Mouse (Mus musculus) kidney, embryonic 14.5 days (tissue): ENCODE data around the gene Gm9376. TPM values are rescaled to one million over a fixed set of nuclear protein-coding genes. Genes with fewer than 3 reads are reported as not detected.

Experiments
- ATAC-seq: fragments of 200-750 bp; cut with Nextera tagmentation; 2 replicates; pipeline ENCODE4 v1.8.0; 2017; ENCODE audit warnings: moderate number of reproducible peaks, mild to moderate bottlenecking, moderate TSS enrichment, moderate library complexity; ENCODE audit not compliant: low FRiP score, low TSS enrichment
- H3K27ac ChIP-seq: fragments of 300-500 bp; sonication (generic); 2 replicates; pipeline ENCODE4 v1.5.1; 2014; ENCODE audit warnings: low read depth, mild to moderate bottlenecking, low read length, moderate library complexity, mixed read lengths
- H3K27me3 ChIP-seq: fragments of 300-500 bp; sonication (generic); 2 replicates; pipeline ENCODE4 v1.6.1; 2014; ENCODE audit warnings: mild to moderate bottlenecking, low read length; ENCODE audit not compliant: control insufficient read depth, insufficient read depth
- H3K36me3 ChIP-seq: fragments of 300-500 bp; sonication (generic); 2 replicates; pipeline ENCODE4 v1.6.1; 2014; ENCODE audit warnings: low read length, mixed read lengths; ENCODE audit not compliant: control insufficient read depth, insufficient read depth
- H3K4me1 ChIP-seq: fragments of 300-500 bp; sonication (generic); 2 replicates; pipeline ENCODE4 v1.6.1; 2014; ENCODE audit warnings: low read length, mixed read lengths; ENCODE audit not compliant: control insufficient read depth, insufficient read depth
- H3K4me2 ChIP-seq: fragments of 300-500 bp; sonication (generic); replicated peaks from 2 replicates; pipeline ENCODE4 v1.6.1; 2014; ENCODE audit warnings: low read depth, mild to moderate bottlenecking, low read length
- H3K4me3 ChIP-seq: fragments of 300-500 bp; sonication (generic); 2 replicates; pipeline ENCODE4 v1.5.1; 2014; ENCODE audit warnings: mild to moderate bottlenecking, low read length
- H3K9ac ChIP-seq: fragments of 300-500 bp; sonication (generic); 2 replicates; pipeline ENCODE4 v1.6.1; 2014; ENCODE audit warnings: low read depth, mild to moderate bottlenecking, low read length, moderate library complexity
- H3K9me3 ChIP-seq: fragments of 300-500 bp; sonication (generic); 2 replicates; pipeline ENCODE4 v1.6.1; 2016; ENCODE audit warnings: low read length; ENCODE audit not compliant: control insufficient read depth
- WGBS: fragments of 180-500 bp; shearing (Covaris S2); extraction: QIAGEN DNeasy Blood & Tissue Kit; methylation state at CpG from one replicate; pipeline ENCODE4 v1.1.7; 2014; 5-methylcytosine and 5-hydroxymethylcytosine counted together
- polyA plus RNA-seq: library from polyadenylated mRNA; unstranded; fragments of >200 nt; fragmentation: Nextera tagmentation; extraction: Ambion mirVana; gene quantifications from 2 replicates; pipeline ENCODE4 v1.2.1, GENCODE M21; 2014

The Gm9376 gene
- polyA plus RNA-seq, 1 experiment from 2014 or later: not detected

GRCm38 (mm10) chr14:118272594-118273555 is 6.1 kb downstream of the Gm9376 start:
- H3K9me3 ChIP-seq: no peaks in the 10 kb centered on the region
- no peak overlapping the region for H3K4me3 ChIP-seq
- H3K9ac ChIP-seq: no peak overlapping the region
- WGBS: 87% methylated on average over 6 of the region's 6 CpGs
- no peaks in the 10 kb centered on the region for H3K36me3 ChIP-seq
- H3K27ac ChIP-seq: no peak overlapping the region
- H3K4me2 ChIP-seq: no peak overlapping the region
- no peaks in the 10 kb centered on the region for H3K4me1 ChIP-seq
- no peaks in the 10 kb centered on the region for H3K27me3 ChIP-seq
- no peak for ATAC-seq

- 84% methylated on average over 7 of the region's 7 CpGs for WGBS
- Histone ChIP-seq H3K27me3 (no peaks in the 10 kb centered on the region), H3K9me3 (peaks cover 8% of the 10 kb centered on the region; the same call in 1 of the 2 replicates)
Observed at GRCm38 (mm10) chr14:118277704-118278498, 11.1 kb downstream of the Gm9376 start.

GRCm38 (mm10) chr14:118282272-118282671 is 15.5 kb downstream of the Gm9376 start:
- ATAC-seq: no peak
- H3K4me3 ChIP-seq: no peak overlapping the region
- 88% methylated on average over 3 of the region's 3 CpGs for WGBS
- H3K27ac ChIP-seq: no peak overlapping the region
- H3K9me3 ChIP-seq: peaks cover 8% of the 10 kb centered on the region; the same call in 1 of the 2 replicates
- H3K36me3 ChIP-seq: no peaks in the 10 kb centered on the region
- H3K4me1 ChIP-seq: no peaks in the 10 kb centered on the region
- no peak overlapping the region for H3K4me2 ChIP-seq
- H3K9ac ChIP-seq: no peak overlapping the region
- no peaks in the 10 kb centered on the region for H3K27me3 ChIP-seq

More at GRCm38 (mm10) chr14:118277704-118278498, 11.1 kb downstream of the Gm9376 start:
- no peak for ATAC-seq
- H3K27ac ChIP-seq: no peak overlapping the region
- H3K36me3 ChIP-seq: no peaks in the 10 kb centered on the region
- H3K9ac ChIP-seq: no peak overlapping the region
- H3K4me2 ChIP-seq: no peak overlapping the region
- no peaks in the 10 kb centered on the region for H3K4me1 ChIP-seq
- H3K4me3 ChIP-seq: no peak overlapping the region

GRCm38 (mm10) chr14:118282917-118283316 is 16.2 kb downstream of the Gm9376 start:
- WGBS: 49% methylated on average over 14 of the region's 14 CpGs
- no peaks in the 10 kb centered on the region for H3K27me3 ChIP-seq
- peaks cover 8% of the 10 kb centered on the region; the same call in 1 of the 2 replicates for H3K9me3 ChIP-seq
- H3K4me1 ChIP-seq: no peaks in the 10 kb centered on the region
- peak; percentile 73; the same call in 1 of the 2 replicates for ATAC-seq
- H3K27ac ChIP-seq: no peak overlapping the region
- H3K9ac ChIP-seq: no peak overlapping the region
- H3K4me2 ChIP-seq: no peak overlapping the region
- no peak overlapping the region for H3K4me3 ChIP-seq
- no peaks in the 10 kb centered on the region for H3K36me3 ChIP-seq

GRCm38 (mm10) chr14:118286096-118286495 is 19.3 kb downstream of the Gm9376 start:
- ATAC-seq: no peak
- H3K27ac ChIP-seq: no peak overlapping the region
- H3K4me1 ChIP-seq: no peaks in the 10 kb centered on the region
- H3K27me3 ChIP-seq: no peaks in the 10 kb centered on the region
- no peaks in the 10 kb centered on the region for H3K9me3 ChIP-seq
- H3K4me3 ChIP-seq: no peak overlapping the region
- H3K4me2 ChIP-seq: no peak overlapping the region
- no peaks in the 10 kb centered on the region for H3K36me3 ChIP-seq
- 51% methylated on average over 2 of the region's 2 CpGs for WGBS
- H3K9ac ChIP-seq: no peak overlapping the region

GRCm38 (mm10) chr14:118289133-118289532 is 22.4 kb downstream of the Gm9376 start:
- Histone ChIP-seq H3K4me1 (no peaks in the 10 kb centered on the region), H3K9ac (no peak overlapping the region), H3K9me3 (no peaks in the 10 kb centered on the region), H3K27ac (no peak overlapping the region), H3K36me3 (no peaks in the 10 kb centered on the region), H3K27me3 (no peaks in the 10 kb centered on the region), H3K4me3 (no peak overlapping the region), H3K4me2 (no peak overlapping the region)
- WGBS: 86% methylated on average over 8 of the region's 8 CpGs
- no peak for ATAC-seq

GRCm38 (mm10) chr14:118290009-118290408 is 23.2 kb downstream of the Gm9376 start:
- no peak for ATAC-seq
- Histone ChIP-seq H3K36me3 (no peaks in the 10 kb centered on the region), H3K27me3 (no peaks in the 10 kb centered on the region), H3K9me3 (no peaks in the 10 kb centered on the region), H3K4me1 (no peaks in the 10 kb centered on the region), H3K4me2 (no peak overlapping the region), H3K27ac (no peak overlapping the region), H3K4me3 (no peak overlapping the region), H3K9ac (no peak overlapping the region)
- WGBS: 92% methylated on average over 6 of the region's 6 CpGs

GRCm38 (mm10) chr14:118302606-118303005 is 35.8 kb downstream of the Gm9376 start:
- no peaks in the 10 kb centered on the region for H3K9me3 ChIP-seq
- WGBS: 81% methylated on average over 14 of the region's 14 CpGs
- H3K4me1 ChIP-seq: no peaks in the 10 kb centered on the region
- no peak overlapping the region for H3K9ac ChIP-seq
- H3K4me3 ChIP-seq: no peak overlapping the region
- no peak for ATAC-seq
- no peak overlapping the region for H3K4me2 ChIP-seq
- H3K27me3 ChIP-seq: no peaks in the 10 kb centered on the region
- H3K27ac ChIP-seq: no peak overlapping the region
- no peaks in the 10 kb centered on the region for H3K36me3 ChIP-seq
